Mouse (Mus musculus): ENCODE data around the gene Mast4. TPM values are rescaled to one million over a fixed set of nuclear protein-coding genes. Genes with fewer than 3 reads are reported as not detected.
"Not testable (repeated sequence)": the region's sequence is repeated elsewhere in the genome, so short reads cannot be mapped to it uniquely, and the experiment has no call there.

Mast4 gene
- polyA plus RNA-seq, 1 experiment from 2014 or later = 10.1 TPM

DNA sequence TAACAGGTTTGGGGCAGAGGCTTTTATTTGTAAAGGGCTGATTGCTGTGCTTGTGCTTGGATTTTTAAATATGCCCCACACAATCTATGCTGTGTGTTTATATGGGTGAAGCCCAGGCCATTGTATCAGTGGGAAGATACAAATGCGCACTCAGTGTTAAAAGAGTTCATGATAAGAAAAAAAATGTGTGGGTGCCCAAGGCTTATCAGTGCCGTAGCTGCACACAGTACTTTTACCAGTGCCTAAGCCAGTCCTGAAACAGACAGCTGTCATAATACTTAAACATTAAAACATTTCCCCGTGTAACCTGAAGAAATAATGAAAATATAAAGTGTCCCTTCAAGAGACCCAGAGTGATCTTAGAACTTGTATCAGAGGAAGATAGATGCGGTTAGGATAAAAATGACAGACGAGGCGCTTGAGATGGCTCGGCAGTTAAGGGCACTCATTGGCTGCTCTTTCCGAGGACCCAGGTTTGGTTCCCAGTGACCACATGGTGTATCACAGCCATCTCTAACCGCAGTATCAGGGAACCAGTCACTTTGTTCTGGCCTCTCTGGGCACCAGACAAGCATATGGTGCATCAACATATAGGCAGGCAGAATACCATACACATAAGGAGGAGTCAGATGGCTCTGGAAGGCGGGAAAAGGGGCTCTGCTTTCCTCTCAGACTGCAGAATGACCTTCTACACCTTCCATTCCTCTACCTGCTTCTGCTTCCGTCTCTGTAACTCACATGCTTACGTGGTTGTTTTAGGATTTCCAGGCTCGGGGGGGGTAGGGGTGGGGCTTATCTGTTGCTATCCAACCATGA is 594.4 kb downstream of the Mast4 start:
- WGBS = 78% methylated on average over 13 of the region's 13 CpGs
- Histone ChIP-seq H3K4me1 (replicated peaks; ENCODE audit: control insufficient read depth, insufficient read depth, low read length) (peaks cover 8% of the 10 kb centered on the region), H3K4me3 (ENCODE audit: low read depth, low read length) (no peak overlapping the region), H3K4me2 (no peak overlapping the region), H3K27me3 (replicated peaks; ENCODE audit: control insufficient read depth, insufficient read depth, low read length) (no peaks in the 10 kb centered on the region), H3K27ac (ENCODE audit: low read depth, low read length) (no peak overlapping the region; the same call in 1 of the 2 replicates), H3K36me3 (ENCODE audit: control insufficient read depth, insufficient read depth, low read length) (peaks cover 15% of the 10 kb centered on the region; the same call in 1 of the 2 replicates), H3K9ac (ENCODE audit: low read depth, low read length) (no peak overlapping the region), H3K9me3 (ENCODE audit: control insufficient read depth, low read length) (no peaks in the 10 kb centered on the region)
- no peak for DNase-seq (ENCODE audit: low spot score)
- peak; percentile 68 for ATAC-seq (replicated peaks; ENCODE audit: low FRiP score)

DNA sequence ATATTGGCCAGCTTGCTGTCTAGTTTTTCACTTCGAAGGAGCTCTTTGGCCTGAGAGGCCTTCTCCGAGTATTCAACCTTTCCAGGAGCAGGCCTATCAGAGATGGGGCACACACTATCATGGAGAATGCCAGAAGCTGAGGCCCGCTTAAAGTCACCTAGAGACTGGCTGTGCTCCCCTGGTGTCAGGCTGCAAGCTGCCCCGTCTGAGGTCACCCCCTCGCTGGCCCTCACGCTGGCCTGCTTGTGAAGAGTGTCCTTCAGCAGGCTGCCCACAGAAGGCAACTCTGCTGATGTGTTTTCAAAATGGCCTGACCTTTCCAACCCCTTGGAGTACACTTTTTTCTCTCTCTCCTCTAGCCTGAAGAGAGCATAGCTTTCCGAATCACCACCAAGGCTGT is 596.5 kb downstream of the Mast4 start:
- H3K9me3 ChIP-seq (ENCODE audit: control insufficient read depth, low read length) = no peaks in the 10 kb centered on the region
- no peak overlapping the region for H3K4me3 ChIP-seq (ENCODE audit: low read depth, low read length)
- H3K27me3 ChIP-seq (replicated peaks; ENCODE audit: control insufficient read depth, insufficient read depth, low read length) = no peaks in the 10 kb centered on the region
- no peak overlapping the region for H3K9ac ChIP-seq (ENCODE audit: low read depth, low read length)
- DNase-seq (ENCODE audit: low spot score) = no peak
- no peak overlapping the region for H3K27ac ChIP-seq (ENCODE audit: low read depth, low read length)
- ATAC-seq (replicated peaks; ENCODE audit: low FRiP score) = no peak
- 89% methylated on average over 7 of the region's 7 CpGs for WGBS
- H3K4me2 ChIP-seq = no peak overlapping the region
- H3K36me3 ChIP-seq (ENCODE audit: control insufficient read depth, insufficient read depth, low read length) = peaks cover 15% of the 10 kb centered on the region; the same call in 1 of the 2 replicates
- H3K4me1 ChIP-seq (replicated peaks; ENCODE audit: control insufficient read depth, insufficient read depth, low read length) = peaks cover 8% of the 10 kb centered on the region

DNA sequence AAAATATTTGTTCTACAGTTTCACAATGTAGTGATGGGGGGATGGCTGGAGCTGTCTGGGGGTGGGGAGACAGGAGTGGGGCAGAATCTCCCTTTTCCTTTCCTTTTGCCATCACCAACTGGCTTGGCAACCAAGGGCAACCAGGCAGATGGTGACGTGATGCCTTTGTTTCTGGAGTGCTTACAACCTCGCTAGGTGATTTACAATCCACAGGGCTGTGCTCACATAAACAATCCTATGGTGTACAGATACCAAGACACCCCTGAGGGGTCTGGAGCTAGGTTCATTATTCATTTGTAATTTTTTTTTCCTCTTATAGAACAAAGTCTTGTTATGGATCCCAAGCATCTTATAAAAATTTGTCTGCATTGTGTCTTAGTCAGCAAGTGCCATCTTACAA is 601.2 kb downstream of the Mast4 start:
- Histone ChIP-seq H3K27me3 (replicated peaks; ENCODE audit: control insufficient read depth, insufficient read depth, low read length) (no peaks in the 10 kb centered on the region), H3K27ac (ENCODE audit: low read depth, low read length) (no peak overlapping the region), H3K9ac (ENCODE audit: low read depth, low read length) (no peak overlapping the region), H3K36me3 (ENCODE audit: control insufficient read depth, insufficient read depth, low read length) (peaks cover 6% of the 10 kb centered on the region; the same call in 1 of the 2 replicates), H3K4me3 (ENCODE audit: low read depth, low read length) (no peak overlapping the region), H3K4me2 (no peak overlapping the region), H3K4me1 (replicated peaks; ENCODE audit: control insufficient read depth, insufficient read depth, low read length) (no peaks in the 10 kb centered on the region), H3K9me3 (ENCODE audit: control insufficient read depth, low read length) (no peaks in the 10 kb centered on the region)
- 64% methylated on average over 2 of the region's 2 CpGs for WGBS
- DNase-seq (ENCODE audit: low spot score) = no peak
- no peak for ATAC-seq (replicated peaks; ENCODE audit: low FRiP score)

DNA sequence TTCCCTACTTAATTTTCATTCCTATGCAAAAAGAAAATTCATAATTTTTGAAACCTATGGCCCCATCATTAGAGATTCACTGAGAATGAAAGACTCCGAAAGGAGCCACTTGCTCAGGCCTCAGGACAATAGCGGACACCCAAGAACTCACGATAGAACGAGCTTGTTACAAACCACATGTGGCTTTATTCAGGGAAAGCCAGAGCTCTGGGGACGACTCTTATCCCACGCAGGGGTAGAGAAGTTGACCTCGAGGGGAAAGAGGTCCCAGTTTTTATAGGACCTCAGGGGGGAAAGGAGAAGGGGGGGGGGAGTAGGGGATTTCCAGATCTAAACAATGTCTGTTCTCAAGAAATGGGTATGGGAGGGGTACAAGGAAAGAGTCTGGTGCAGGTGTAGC is 605.3 kb downstream of the Mast4 start:
- not testable (repeated sequence) for H3K4me1 ChIP-seq (replicated peaks; ENCODE audit: control insufficient read depth, insufficient read depth, low read length); H3K9ac ChIP-seq (ENCODE audit: low read depth, low read length); H3K9me3 ChIP-seq (ENCODE audit: control insufficient read depth, low read length); H3K4me3 ChIP-seq (ENCODE audit: low read depth, low read length); ATAC-seq (replicated peaks; ENCODE audit: low FRiP score); H3K27me3 ChIP-seq (replicated peaks; ENCODE audit: control insufficient read depth, insufficient read depth, low read length); H3K36me3 ChIP-seq (ENCODE audit: control insufficient read depth, insufficient read depth, low read length); H3K27ac ChIP-seq (ENCODE audit: low read depth, low read length); DNase-seq (ENCODE audit: low spot score); H3K4me2 ChIP-seq
- WGBS = 78% methylated on average over 7 of the region's 7 CpGs

DNA sequence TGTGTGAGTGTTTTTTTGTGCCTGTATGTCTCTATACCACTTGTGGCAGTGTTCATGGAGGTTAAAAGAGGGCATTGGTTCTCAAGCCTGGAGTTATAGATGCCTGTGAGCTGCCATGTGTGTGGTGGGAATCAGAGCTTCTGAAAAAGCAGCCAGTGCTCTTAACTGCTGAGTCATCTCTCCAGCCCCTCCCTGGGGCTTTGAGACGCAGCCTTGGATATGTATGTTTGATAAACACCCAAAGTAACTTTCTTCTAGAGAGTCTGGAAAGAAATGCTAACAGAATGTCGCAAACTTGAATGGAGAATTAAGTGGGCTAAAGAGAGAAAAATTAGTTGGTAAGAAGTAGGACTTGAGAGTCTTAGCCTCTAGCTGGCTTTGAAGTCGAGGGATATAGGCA is 606.3 kb downstream of the Mast4 start:
- Histone ChIP-seq H3K27me3 (replicated peaks; ENCODE audit: control insufficient read depth, insufficient read depth, low read length) (no peaks in the 10 kb centered on the region), H3K4me2 (no peak overlapping the region), H3K4me3 (ENCODE audit: low read depth, low read length) (no peak overlapping the region), H3K9ac (ENCODE audit: low read depth, low read length) (no peak overlapping the region), H3K36me3 (ENCODE audit: control insufficient read depth, insufficient read depth, low read length) (no peaks in the 10 kb centered on the region), H3K27ac (ENCODE audit: low read depth, low read length) (no peak overlapping the region), H3K9me3 (ENCODE audit: control insufficient read depth, low read length) (no peaks in the 10 kb centered on the region), H3K4me1 (replicated peaks; ENCODE audit: control insufficient read depth, insufficient read depth, low read length) (no peaks in the 10 kb centered on the region)
- DNase-seq (ENCODE audit: low spot score) = no peak
- ATAC-seq (replicated peaks; ENCODE audit: low FRiP score) = peak; percentile 68
- 62% methylated on average over 3 of the region's 3 CpGs for WGBS

DNA sequence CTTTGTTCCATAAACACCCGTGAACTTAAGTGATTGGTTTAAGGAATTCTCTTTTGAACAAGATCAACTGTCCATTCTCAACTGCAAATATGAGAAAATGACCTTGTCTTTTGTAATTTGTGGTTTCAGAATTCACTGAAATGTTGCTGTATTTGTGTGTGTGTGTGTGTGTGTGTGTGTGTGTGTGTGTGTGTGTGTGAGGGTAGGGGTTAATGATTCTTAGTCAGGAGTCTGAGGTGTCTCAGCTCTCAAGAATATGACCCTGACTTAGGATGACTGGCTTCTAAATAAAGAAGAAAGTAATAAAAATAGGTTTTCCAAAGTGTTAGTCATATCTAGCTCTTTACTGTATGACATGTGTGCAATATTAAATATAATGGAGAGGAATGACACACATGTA is 607.4 kb downstream of the Mast4 start:
- H3K9ac ChIP-seq (ENCODE audit: low read depth, low read length) = no peak overlapping the region

DNA sequence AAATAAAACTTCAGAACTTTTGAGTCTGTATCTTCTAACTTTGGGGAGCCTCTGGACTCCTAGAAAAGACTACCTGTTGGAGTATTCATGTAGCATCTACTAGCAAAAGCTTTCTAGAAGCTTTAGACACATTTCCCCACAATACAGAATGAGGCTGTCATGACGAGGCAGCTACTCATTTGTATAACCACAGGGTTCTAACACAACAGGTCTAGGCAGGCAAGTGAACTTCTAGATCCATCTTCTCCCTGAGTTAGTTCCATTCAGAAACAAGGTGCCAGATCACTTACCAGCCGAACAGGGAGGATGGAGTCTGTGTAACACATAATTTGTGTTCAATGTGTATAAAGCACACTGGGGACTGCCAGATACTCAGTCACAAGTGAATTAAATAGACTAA is 608.4 kb downstream of the Mast4 start:
- Histone ChIP-seq H3K36me3 (ENCODE audit: control insufficient read depth, insufficient read depth, low read length) (no peaks in the 10 kb centered on the region), H3K27ac (ENCODE audit: low read depth, low read length) (no peak overlapping the region), H3K4me1 (replicated peaks; ENCODE audit: control insufficient read depth, insufficient read depth, low read length) (no peaks in the 10 kb centered on the region), H3K4me2 (no peak overlapping the region), H3K9me3 (ENCODE audit: control insufficient read depth, low read length) (no peaks in the 10 kb centered on the region), H3K27me3 (replicated peaks; ENCODE audit: control insufficient read depth, insufficient read depth, low read length) (no peaks in the 10 kb centered on the region), H3K9ac (ENCODE audit: low read depth, low read length) (no peak overlapping the region), H3K4me3 (ENCODE audit: low read depth, low read length) (no peak overlapping the region)
- WGBS = 74% methylated on average over 2 of the region's 2 CpGs
- DNase-seq (ENCODE audit: low spot score) (no peak), ATAC-seq (replicated peaks; ENCODE audit: low FRiP score) (no peak)

More for the DNA sequence above, 607.4 kb downstream of the Mast4 start:
- H3K27me3 ChIP-seq (replicated peaks; ENCODE audit: control insufficient read depth, insufficient read depth, low read length) = no peaks in the 10 kb centered on the region
- no peaks in the 10 kb centered on the region for H3K9me3 ChIP-seq (ENCODE audit: control insufficient read depth, low read length)
- H3K4me2 ChIP-seq = no peak overlapping the region
- no peak overlapping the region for H3K4me3 ChIP-seq (ENCODE audit: low read depth, low read length)
- no peak overlapping the region for H3K27ac ChIP-seq (ENCODE audit: low read depth, low read length)
- ATAC-seq (replicated peaks; ENCODE audit: low FRiP score) (no peak), DNase-seq (ENCODE audit: low spot score) (no peak)
- H3K4me1 ChIP-seq (replicated peaks; ENCODE audit: control insufficient read depth, insufficient read depth, low read length) = no peaks in the 10 kb centered on the region
- no peaks in the 10 kb centered on the region for H3K36me3 ChIP-seq (ENCODE audit: control insufficient read depth, insufficient read depth, low read length)
- WGBS = 83% methylated on average over 1 of the region's 1 CpGs

DNA sequence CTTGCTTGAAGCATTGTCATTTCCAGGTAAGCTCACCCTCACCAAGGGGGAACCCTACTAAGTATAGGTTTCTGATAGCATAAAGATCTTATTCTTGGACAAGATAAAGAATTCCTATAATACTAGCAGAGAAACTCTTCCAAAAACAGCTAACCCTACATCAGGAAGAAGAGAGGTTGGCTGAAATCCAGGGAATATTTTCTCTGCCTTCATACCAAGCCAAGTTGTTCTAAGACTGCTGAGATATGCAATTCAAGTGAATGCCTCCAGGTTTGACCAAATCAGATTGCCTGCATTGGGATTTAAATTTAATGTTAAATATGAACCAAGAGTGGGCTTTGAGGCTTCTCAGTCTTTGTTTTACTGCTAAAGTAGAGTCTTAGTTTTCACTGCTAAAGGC is 608.9 kb downstream of the Mast4 start:
- Histone ChIP-seq H3K4me1 (replicated peaks; ENCODE audit: control insufficient read depth, insufficient read depth, low read length) (no peaks in the 10 kb centered on the region), H3K27ac (ENCODE audit: low read depth, low read length) (no peak overlapping the region), H3K4me3 (ENCODE audit: low read depth, low read length) (no peak overlapping the region), H3K9me3 (ENCODE audit: control insufficient read depth, low read length) (no peaks in the 10 kb centered on the region), H3K27me3 (replicated peaks; ENCODE audit: control insufficient read depth, insufficient read depth, low read length) (no peaks in the 10 kb centered on the region), H3K36me3 (ENCODE audit: control insufficient read depth, insufficient read depth, low read length) (no peaks in the 10 kb centered on the region), H3K4me2 (no peak overlapping the region), H3K9ac (ENCODE audit: low read depth, low read length) (no peak overlapping the region)
- DNase-seq (ENCODE audit: low spot score) (no peak), ATAC-seq (replicated peaks; ENCODE audit: low FRiP score) (no peak)

DNA sequence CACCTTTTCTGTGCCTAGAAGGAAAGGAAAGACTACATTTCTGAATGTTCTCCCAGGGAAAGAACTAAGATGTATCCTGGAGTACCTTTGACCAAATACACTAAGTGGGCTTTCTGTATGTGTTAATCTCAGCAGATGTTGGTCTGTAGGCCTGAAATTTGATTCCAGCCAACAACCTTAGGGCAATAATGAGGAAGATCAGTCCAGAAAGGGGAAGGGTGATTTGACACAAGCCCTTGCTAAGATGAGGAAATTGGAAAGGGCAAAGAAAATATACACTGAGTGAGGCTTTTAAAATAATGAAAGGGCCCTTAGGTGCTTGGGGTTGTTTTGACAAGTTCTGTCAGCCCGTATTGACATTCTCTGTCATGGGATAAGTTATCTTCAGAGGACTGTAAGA is 617.3 kb downstream of the Mast4 start:
- H3K4me3 ChIP-seq (ENCODE audit: low read depth, low read length) = no peak overlapping the region
- no peaks in the 10 kb centered on the region for H3K36me3 ChIP-seq (ENCODE audit: control insufficient read depth, insufficient read depth, low read length)
- H3K27ac ChIP-seq (ENCODE audit: low read depth, low read length) = no peak overlapping the region
- H3K9me3 ChIP-seq (ENCODE audit: control insufficient read depth, low read length) = no peaks in the 10 kb centered on the region
- H3K27me3 ChIP-seq (replicated peaks; ENCODE audit: control insufficient read depth, insufficient read depth, low read length) = no peaks in the 10 kb centered on the region
- ATAC-seq (replicated peaks; ENCODE audit: low FRiP score) = no peak
- no peak overlapping the region for H3K4me2 ChIP-seq
- no peak for DNase-seq (ENCODE audit: low spot score)
- 65% methylated on average over 1 of the region's 1 CpGs for WGBS
- no peaks in the 10 kb centered on the region for H3K4me1 ChIP-seq (replicated peaks; ENCODE audit: control insufficient read depth, insufficient read depth, low read length)
- no peak overlapping the region for H3K9ac ChIP-seq (ENCODE audit: low read depth, low read length)

All from liver, embryonic 11.5 days (tissue).